Mouse (Mus musculus): Measurements from ENCODE around the gene Sult1a1.
"Not testable (repeated sequence)": the region's sequence is repeated elsewhere in the genome, so short reads cannot be mapped to it uniquely, and the experiment has no call there.

Gene Sult1a1

GRCm38 (mm10) chr7:126690737-126691136, 14.5 kb upstream of the Sult1a1 start:
- Histone ChIP-seq H3K36me3 (ENCODE audit: control insufficient read depth, insufficient read depth, low read length, poor library complexity, severe bottlenecking) (peaks cover 3% of the 10 kb centered on the region), H3K27me3 (ENCODE audit: control insufficient read depth, insufficient read depth, low read length, poor library complexity, severe bottlenecking) (no peaks in the 10 kb centered on the region)
- DNase-seq (ENCODE audit: low read depth, low spot score) = no peak

GRCm38 (mm10) chr7:126689021-126689420, 12.8 kb upstream of the Sult1a1 start:
- H3K27me3 ChIP-seq (ENCODE audit: control insufficient read depth, insufficient read depth, low read length, poor library complexity, severe bottlenecking) = no peaks in the 10 kb centered on the region
- H3K36me3 ChIP-seq (ENCODE audit: control insufficient read depth, insufficient read depth, low read length, poor library complexity, severe bottlenecking) = peaks cover 3% of the 10 kb centered on the region
- DNase-seq (ENCODE audit: low read depth, low spot score) = no peak

- H3K36me3 ChIP-seq (ENCODE audit: control insufficient read depth, insufficient read depth, low read length, poor library complexity, severe bottlenecking); H3K27me3 ChIP-seq (ENCODE audit: control insufficient read depth, insufficient read depth, low read length, poor library complexity, severe bottlenecking); DNase-seq (ENCODE audit: low read depth, low spot score): not testable (repeated sequence)
These were observed 11.9 kb upstream of the Sult1a1 start for GRCm38 (mm10) chr7:126688156-126688555.

- no peaks in the 10 kb centered on the region for H3K27me3 ChIP-seq (ENCODE audit: control insufficient read depth, insufficient read depth, low read length, poor library complexity, severe bottlenecking)
- DNase-seq (ENCODE audit: low read depth, low spot score) = no peak
- 0 out of 2 replicates have a peak, but pooled peaks cover 1% of the 10 kb centered on the region for H3K36me3 ChIP-seq (ENCODE audit: control insufficient read depth, insufficient read depth, low read length, poor library complexity, severe bottlenecking)
These were observed 5.0 kb upstream of the Sult1a1 start for GRCm38 (mm10) chr7:126681221-126681620.

- no peak for DNase-seq (ENCODE audit: low read depth, low spot score)
- Histone ChIP-seq H3K36me3 (ENCODE audit: control insufficient read depth, insufficient read depth, low read length, poor library complexity, severe bottlenecking) (0 out of 2 replicates have a peak, but pooled peaks cover 1% of the 10 kb centered on the region), H3K27me3 (ENCODE audit: control insufficient read depth, insufficient read depth, low read length, poor library complexity, severe bottlenecking) (no peaks in the 10 kb centered on the region)
These were observed 3.5 kb upstream of the Sult1a1 start for GRCm38 (mm10) chr7:126679683-126680082.

- DNase-seq (ENCODE audit: low read depth, low spot score) = no peak
- 0 out of 2 replicates have a peak, but pooled peaks cover 1% of the 10 kb centered on the region for H3K36me3 ChIP-seq (ENCODE audit: control insufficient read depth, insufficient read depth, low read length, poor library complexity, severe bottlenecking)
- no peaks in the 10 kb centered on the region for H3K27me3 ChIP-seq (ENCODE audit: control insufficient read depth, insufficient read depth, low read length, poor library complexity, severe bottlenecking)
These were observed 2.5 kb upstream of the Sult1a1 start for GRCm38 (mm10) chr7:126678545-126679341.

GRCm38 (mm10) chr7:126676631-126677220, 494 bp upstream of the Sult1a1 start:
- Histone ChIP-seq H3K36me3 (ENCODE audit: control insufficient read depth, insufficient read depth, low read length, poor library complexity, severe bottlenecking) (peaks cover 3% of the 10 kb centered on the region; the same call in 1 of the 2 replicates), H3K27me3 (ENCODE audit: control insufficient read depth, insufficient read depth, low read length, poor library complexity, severe bottlenecking) (no peaks in the 10 kb centered on the region)
- DNase-seq (ENCODE audit: low read depth, low spot score) = no peak

GRCm38 (mm10) chr7:126675104-126675503, 1.1 kb downstream of the Sult1a1 start:
- no peak for DNase-seq (ENCODE audit: low read depth, low spot score)
- Histone ChIP-seq H3K36me3 (ENCODE audit: control insufficient read depth, insufficient read depth, low read length, poor library complexity, severe bottlenecking) (peaks cover 4% of the 10 kb centered on the region; the same call in 1 of the 2 replicates), H3K27me3 (ENCODE audit: control insufficient read depth, insufficient read depth, low read length, poor library complexity, severe bottlenecking) (no peaks in the 10 kb centered on the region)

GRCm38 (mm10) chr7:126672111-126672510, 4.1 kb downstream of the Sult1a1 start:
- DNase-seq (ENCODE audit: low read depth, low spot score) = no peak
- H3K36me3 ChIP-seq (ENCODE audit: control insufficient read depth, insufficient read depth, low read length, poor library complexity, severe bottlenecking) = peaks cover 3% of the 10 kb centered on the region; the same call in 1 of the 2 replicates
- no peaks in the 10 kb centered on the region for H3K27me3 ChIP-seq (ENCODE audit: control insufficient read depth, insufficient read depth, low read length, poor library complexity, severe bottlenecking)

GRCm38 (mm10) chr7:126670152-126670551, 6.1 kb downstream of the Sult1a1 start:
- peaks cover 7% of the 10 kb centered on the region for H3K36me3 ChIP-seq (ENCODE audit: control insufficient read depth, insufficient read depth, low read length, poor library complexity, severe bottlenecking)
- DNase-seq (ENCODE audit: low read depth, low spot score) = no peak
- no peaks in the 10 kb centered on the region for H3K27me3 ChIP-seq (ENCODE audit: control insufficient read depth, insufficient read depth, low read length, poor library complexity, severe bottlenecking)

GRCm38 (mm10) chr7:126668452-126668851, 7.8 kb downstream of the Sult1a1 start:
- Histone ChIP-seq H3K27me3 (ENCODE audit: control insufficient read depth, insufficient read depth, low read length, poor library complexity, severe bottlenecking) (no peaks in the 10 kb centered on the region), H3K36me3 (ENCODE audit: control insufficient read depth, insufficient read depth, low read length, poor library complexity, severe bottlenecking) (peaks cover 7% of the 10 kb centered on the region)
- no peak for DNase-seq (ENCODE audit: low read depth, low spot score)

- no peak for DNase-seq (ENCODE audit: low read depth, low spot score)
- Histone ChIP-seq H3K27me3 (ENCODE audit: control insufficient read depth, insufficient read depth, low read length, poor library complexity, severe bottlenecking) (no peaks in the 10 kb centered on the region), H3K36me3 (ENCODE audit: control insufficient read depth, insufficient read depth, low read length, poor library complexity, severe bottlenecking) (peaks cover 9% of the 10 kb centered on the region)
These were observed 8.6 kb downstream of the Sult1a1 start for GRCm38 (mm10) chr7:126667495-126668090.

- Histone ChIP-seq H3K36me3 (ENCODE audit: control insufficient read depth, insufficient read depth, low read length, poor library complexity, severe bottlenecking) (peaks cover 7% of the 10 kb centered on the region; the same call in 1 of the 2 replicates), H3K27me3 (ENCODE audit: control insufficient read depth, insufficient read depth, low read length, poor library complexity, severe bottlenecking) (no peaks in the 10 kb centered on the region)
- DNase-seq (ENCODE audit: low read depth, low spot score) = no peak
These were observed 11.0 kb downstream of the Sult1a1 start for GRCm38 (mm10) chr7:126665269-126665668.

GRCm38 (mm10) chr7:126663646-126664045, 12.6 kb downstream of the Sult1a1 start:
- H3K36me3 ChIP-seq (ENCODE audit: control insufficient read depth, insufficient read depth, low read length, poor library complexity, severe bottlenecking) = peaks cover 7% of the 10 kb centered on the region; the same call in 1 of the 2 replicates
- no peaks in the 10 kb centered on the region for H3K27me3 ChIP-seq (ENCODE audit: control insufficient read depth, insufficient read depth, low read length, poor library complexity, severe bottlenecking)
- DNase-seq (ENCODE audit: low read depth, low spot score) = no peak

- no peak for DNase-seq (ENCODE audit: low read depth, low spot score)
- Histone ChIP-seq H3K36me3 (ENCODE audit: control insufficient read depth, insufficient read depth, low read length, poor library complexity, severe bottlenecking) (peaks cover 2% of the 10 kb centered on the region; the same call in 1 of the 2 replicates), H3K27me3 (ENCODE audit: control insufficient read depth, insufficient read depth, low read length, poor library complexity, severe bottlenecking) (no peaks in the 10 kb centered on the region)
These were observed 16.5 kb downstream of the Sult1a1 start for GRCm38 (mm10) chr7:126659771-126660170.
